Mouse (Mus musculus): ENCODE measurements around the gene Cwc22. TPM values are rescaled to one million over a fixed set of nuclear protein-coding genes. Genes with fewer than 3 reads are reported as not detected.

Cwc22 gene
- total and polyA plus RNA-seq, 2 experiments from 2014 or later = 9.0 to 9.6 TPM

DNA sequence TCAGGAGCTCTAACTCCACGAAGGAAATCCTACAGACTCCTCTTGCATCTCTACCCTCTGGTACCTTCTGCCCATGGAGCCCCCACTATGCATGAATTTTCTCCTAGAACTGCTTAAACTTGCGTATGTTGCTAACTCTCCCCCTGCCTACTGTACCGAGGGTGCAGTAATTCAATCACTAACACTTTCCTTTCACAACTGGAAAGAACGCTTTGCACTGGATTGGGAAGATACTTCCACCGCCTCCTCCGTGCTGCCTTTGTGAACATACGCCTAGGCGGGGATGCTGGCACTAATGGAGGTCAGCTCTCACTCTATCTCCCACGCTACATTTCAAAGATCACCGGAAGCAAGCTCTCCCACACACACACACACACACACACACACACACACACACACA, 17.8 kb downstream of the Cwc22 start:
- Histone ChIP-seq H3K27ac (no peak overlapping the region), H3K9me3 (ENCODE audit: low read length) (no peaks in the 10 kb centered on the region), H3K4me2 (ENCODE audit: low read depth, low read length) (no peak overlapping the region), H3K9ac (replicated peaks; ENCODE audit: low read length) (no peak overlapping the region), H3K27me3 (ENCODE audit: insufficient read depth, low read length) (no peaks in the 10 kb centered on the region), H3K36me3 (ENCODE audit: insufficient read depth, low read length) (peaks cover 31% of the 10 kb centered on the region; the same call in 1 of the 2 replicates), H3K4me1 (ENCODE audit: insufficient read depth, low read length) (no peaks in the 10 kb centered on the region), H3K4me3 (ENCODE audit: low read length) (no peak overlapping the region)
- WGBS = 97% methylated on average over 10 of the region's 10 CpGs
- TF ChIP-seq CTCF (IDR thresholded peaks at IDR 0.05; ENCODE audit: low read depth) = no peak
- DNase-seq (ENCODE audit: low spot score) (no peak), ATAC-seq (no peak)

DNA sequence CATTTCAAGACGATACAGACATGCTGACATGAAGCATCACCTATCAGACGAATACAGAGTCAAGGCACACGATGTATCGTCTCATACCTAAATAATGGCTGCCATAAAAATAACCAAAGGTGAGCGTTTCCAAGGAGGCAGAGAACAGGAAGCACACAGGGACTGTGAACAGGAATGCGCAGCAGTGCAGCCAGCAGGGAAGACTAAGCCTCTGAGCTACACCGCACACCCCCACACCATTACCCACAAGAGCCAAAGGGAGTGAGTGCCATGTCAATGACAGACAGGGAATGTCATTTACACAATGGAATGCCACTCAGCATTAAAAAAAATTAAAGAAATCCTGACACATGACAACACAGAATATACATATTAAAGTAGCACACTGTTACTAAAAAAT, 19.7 kb downstream of the Cwc22 start:
- 91% methylated on average over 7 of the region's 7 CpGs for WGBS
- no peaks in the 10 kb centered on the region for H3K27me3 ChIP-seq (ENCODE audit: insufficient read depth, low read length)
- H3K36me3 ChIP-seq (ENCODE audit: insufficient read depth, low read length) = peaks cover 33% of the 10 kb centered on the region; the same call in 1 of the 2 replicates
- H3K4me1 ChIP-seq (ENCODE audit: insufficient read depth, low read length) = no peaks in the 10 kb centered on the region
- no peak for TF ChIP-seq CTCF (IDR thresholded peaks at IDR 0.05; ENCODE audit: low read depth)
- H3K4me3 ChIP-seq (ENCODE audit: low read length) = no peak overlapping the region
- H3K9me3 ChIP-seq (ENCODE audit: low read length) = no peaks in the 10 kb centered on the region
- H3K4me2 ChIP-seq (ENCODE audit: low read depth, low read length) = no peak overlapping the region
- ATAC-seq (no peak), DNase-seq (ENCODE audit: low spot score) (no peak)
- no peak overlapping the region for H3K27ac ChIP-seq
- no peak overlapping the region for H3K9ac ChIP-seq (replicated peaks; ENCODE audit: low read length)

DNA sequence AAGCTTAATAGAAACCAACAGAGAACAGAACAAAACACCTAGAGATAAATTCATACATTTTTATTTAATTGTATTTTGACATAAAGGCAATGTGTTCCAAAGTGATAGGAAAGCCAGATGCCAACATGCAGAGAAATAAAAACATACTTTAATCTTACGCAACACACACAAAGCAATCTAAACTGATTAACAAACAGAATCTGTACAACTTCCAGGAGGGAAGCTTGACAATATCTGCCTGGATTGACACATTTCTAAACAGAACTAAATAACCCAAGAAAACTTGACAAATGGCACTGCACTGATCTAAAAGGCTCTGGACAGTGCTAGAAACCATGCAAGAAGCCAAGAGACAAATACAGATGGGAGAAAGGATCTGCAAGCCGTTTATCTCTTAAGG, 20.2 kb downstream of the Cwc22 start:
- Histone ChIP-seq H3K27ac (no peak overlapping the region), H3K9ac (replicated peaks; ENCODE audit: low read length) (no peak overlapping the region), H3K27me3 (ENCODE audit: insufficient read depth, low read length) (no peaks in the 10 kb centered on the region), H3K9me3 (ENCODE audit: low read length) (no peaks in the 10 kb centered on the region), H3K4me1 (ENCODE audit: insufficient read depth, low read length) (no peaks in the 10 kb centered on the region), H3K36me3 (ENCODE audit: insufficient read depth, low read length) (peaks cover 32% of the 10 kb centered on the region; the same call in 1 of the 2 replicates), H3K4me3 (ENCODE audit: low read length) (no peak overlapping the region), H3K4me2 (ENCODE audit: low read depth, low read length) (no peak overlapping the region)
- 91% methylated on average over 2 of the region's 2 CpGs for WGBS
- no peak for ATAC-seq
- no peak for TF ChIP-seq CTCF (IDR thresholded peaks at IDR 0.05; ENCODE audit: low read depth)
- no peak for DNase-seq (ENCODE audit: low spot score)

DNA sequence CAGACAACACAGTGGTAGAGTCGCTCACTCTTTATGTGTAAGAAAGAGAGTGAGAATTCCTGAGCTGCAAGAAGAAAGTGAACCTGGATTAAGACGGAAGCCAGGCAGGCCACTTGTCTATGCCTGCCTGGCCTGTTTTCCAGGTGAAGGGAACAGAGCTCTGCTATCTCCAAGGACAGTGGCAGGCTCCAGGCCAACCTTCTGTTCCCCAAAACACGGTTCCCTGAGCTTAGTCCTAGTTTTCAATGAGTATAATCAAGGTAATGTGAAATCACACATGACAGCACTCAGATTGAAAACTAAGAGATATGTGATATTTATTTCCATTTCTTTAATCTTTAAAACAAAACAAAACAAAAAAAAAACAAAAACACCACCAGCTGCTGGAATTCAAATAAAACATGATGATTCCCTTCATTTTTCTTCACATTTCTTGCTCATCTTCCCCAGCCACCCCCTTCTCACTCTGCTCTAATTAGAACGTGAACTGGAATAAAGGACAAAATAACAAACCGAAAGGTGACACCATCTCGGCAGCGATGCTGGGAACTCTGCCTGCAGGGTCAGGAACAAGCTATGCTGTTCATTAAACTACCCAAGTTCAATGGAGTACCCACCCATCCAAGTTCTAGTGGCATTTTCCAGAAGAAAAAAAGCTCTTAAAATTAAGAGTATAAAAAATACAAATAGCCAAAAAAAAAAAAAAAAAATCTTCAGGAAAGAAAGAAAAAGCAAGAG, 20.8 kb downstream of the Cwc22 start:
- H3K9me3 ChIP-seq (ENCODE audit: low read length) = no peaks in the 10 kb centered on the region
- H3K27ac ChIP-seq = no peak overlapping the region
- no peak overlapping the region for H3K4me2 ChIP-seq (ENCODE audit: low read depth, low read length)
- 84% methylated on average over 7 of the region's 7 CpGs for WGBS
- DNase-seq (ENCODE audit: low spot score) (no peak), ATAC-seq (no peak)
- H3K4me3 ChIP-seq (ENCODE audit: low read length) = no peak overlapping the region
- no peak overlapping the region for H3K9ac ChIP-seq (replicated peaks; ENCODE audit: low read length)
- H3K36me3 ChIP-seq (ENCODE audit: insufficient read depth, low read length) = peaks cover 33% of the 10 kb centered on the region; the same call in 1 of the 2 replicates
- TF ChIP-seq CTCF (IDR thresholded peaks at IDR 0.05; ENCODE audit: low read depth) = no peak
- H3K27me3 ChIP-seq (ENCODE audit: insufficient read depth, low read length) = no peaks in the 10 kb centered on the region
- H3K4me1 ChIP-seq (ENCODE audit: insufficient read depth, low read length) = no peaks in the 10 kb centered on the region

DNA sequence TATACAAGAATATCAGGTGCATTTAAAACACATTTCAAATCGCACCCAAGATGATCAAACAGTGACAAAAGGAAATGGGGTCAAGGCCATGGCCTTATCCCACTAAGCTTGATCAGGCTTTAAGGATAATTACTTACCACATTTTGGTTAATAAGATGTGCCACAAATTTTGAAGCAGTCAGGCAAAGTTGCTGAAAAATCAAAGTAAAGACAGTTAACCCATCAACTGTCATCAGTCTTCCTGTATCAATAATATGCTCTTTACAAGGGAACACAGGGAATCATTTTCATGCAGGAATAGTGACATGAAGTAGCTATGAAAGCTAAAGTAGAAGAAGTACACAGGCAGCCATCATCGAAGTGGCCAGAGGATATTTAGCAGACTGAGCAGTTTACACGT, 22.2 kb downstream of the Cwc22 start:
- no peak overlapping the region for H3K9ac ChIP-seq (replicated peaks; ENCODE audit: low read length)
- peaks cover 39% of the 10 kb centered on the region; the same call in 1 of the 2 replicates for H3K36me3 ChIP-seq (ENCODE audit: insufficient read depth, low read length)
- whole genome bisulfite sequencing = 98% methylated on average over 3 of the region's 3 CpGs
- no peak for DNase-seq (ENCODE audit: low spot score)
- TF ChIP-seq CTCF (IDR thresholded peaks at IDR 0.05; ENCODE audit: low read depth) = no peak
- no peaks in the 10 kb centered on the region for H3K9me3 ChIP-seq (ENCODE audit: low read length)
- no peak overlapping the region for H3K4me3 ChIP-seq (ENCODE audit: low read length)
- no peak for ATAC-seq
- H3K4me1 ChIP-seq (ENCODE audit: insufficient read depth, low read length) = no peaks in the 10 kb centered on the region
- H3K4me2 ChIP-seq (ENCODE audit: low read depth, low read length) = no peak overlapping the region
- H3K27me3 ChIP-seq (ENCODE audit: insufficient read depth, low read length) = no peaks in the 10 kb centered on the region
- H3K27ac ChIP-seq = no peak overlapping the region

DNA sequence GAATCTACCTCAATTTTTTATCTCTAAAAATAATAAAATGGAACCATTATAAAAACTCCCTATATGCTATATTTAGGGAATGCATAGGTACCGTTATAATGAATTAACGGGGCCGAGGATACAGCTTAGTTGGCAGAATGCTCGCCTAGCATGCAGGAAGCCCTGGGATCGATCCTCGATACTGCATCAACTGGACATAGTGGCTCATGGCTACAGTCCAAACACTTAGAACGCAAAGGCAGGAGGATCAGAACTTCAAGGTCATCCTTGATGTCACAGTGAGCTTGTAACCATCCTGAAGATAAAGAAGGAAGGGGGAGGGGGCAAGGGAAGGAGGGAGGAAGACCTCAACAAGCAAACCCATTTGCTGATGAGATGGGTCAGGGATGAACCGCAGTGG, 23.0 kb downstream of the Cwc22 start:
- H3K27me3 ChIP-seq (ENCODE audit: insufficient read depth, low read length) = no peaks in the 10 kb centered on the region
- H3K9ac ChIP-seq (replicated peaks; ENCODE audit: low read length) = no peak overlapping the region
- H3K4me2 ChIP-seq (ENCODE audit: low read depth, low read length) = no peak overlapping the region
- H3K27ac ChIP-seq = no peak overlapping the region
- DNase-seq (ENCODE audit: low spot score) = no peak
- no peak for ATAC-seq
- no peaks in the 10 kb centered on the region for H3K4me1 ChIP-seq (ENCODE audit: insufficient read depth, low read length)
- peaks cover 35% of the 10 kb centered on the region; the same call in 1 of the 2 replicates for H3K36me3 ChIP-seq (ENCODE audit: insufficient read depth, low read length)
- H3K9me3 ChIP-seq (ENCODE audit: low read length) = no peaks in the 10 kb centered on the region
- 96% methylated on average over 8 of the region's 8 CpGs for WGBS
- no peak overlapping the region for H3K4me3 ChIP-seq (ENCODE audit: low read length)
- no peak for TF ChIP-seq CTCF (IDR thresholded peaks at IDR 0.05; ENCODE audit: low read depth)

DNA sequence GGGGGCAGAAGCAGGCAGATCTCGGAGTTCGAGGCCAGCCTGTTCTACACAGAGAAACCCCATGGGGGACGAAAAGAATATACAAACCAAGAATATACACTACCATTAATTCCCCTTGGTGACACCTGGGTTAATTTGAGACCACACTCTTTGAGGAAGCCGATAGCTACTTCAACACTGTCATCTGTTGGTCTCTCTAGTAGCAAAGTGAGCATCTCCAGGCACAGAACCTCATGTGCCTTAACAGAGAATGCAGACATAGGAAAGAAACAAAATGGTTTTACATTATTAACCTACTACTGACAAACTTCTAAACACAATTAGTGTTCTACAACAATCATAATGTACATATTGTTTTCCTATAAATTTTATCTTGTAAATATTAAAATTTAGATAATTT, 24.9 kb downstream of the Cwc22 start:
- TF ChIP-seq CTCF (IDR thresholded peaks at IDR 0.05; ENCODE audit: low read depth) = no peak
- 90% methylated on average over 4 of the region's 4 CpGs for WGBS
- DNase-seq (ENCODE audit: low spot score) (no peak), ATAC-seq (no peak)
- Histone ChIP-seq H3K36me3 (ENCODE audit: insufficient read depth, low read length) (peaks cover 32% of the 10 kb centered on the region; the same call in 1 of the 2 replicates), H3K4me2 (ENCODE audit: low read depth, low read length) (no peak overlapping the region), H3K27ac (no peak overlapping the region), H3K4me3 (ENCODE audit: low read length) (no peak overlapping the region), H3K4me1 (ENCODE audit: insufficient read depth, low read length) (no peaks in the 10 kb centered on the region), H3K9ac (replicated peaks; ENCODE audit: low read length) (no peak overlapping the region), H3K9me3 (ENCODE audit: low read length) (no peaks in the 10 kb centered on the region), H3K27me3 (ENCODE audit: insufficient read depth, low read length) (no peaks in the 10 kb centered on the region)
